Mouse (Mus musculus) CH12.LX (cell line): ENCODE data around the gene Gnptg.

ENCODE experiments used
- CTCF ChIP-seq, 2 experiments: IDR thresholded peaks in 1 of 2; conservative IDR thresholded peaks in 1 of 2; 2 replicates each; pipeline ENCODE4 v1.5.1; 2011 to 2012; ENCODE audit warnings: low read depth in 2 of 2, low read length in 2 of 2, improper control_type of control experiment in 1 of 2, inconsistent platforms in 1 of 2, mild to moderate bottlenecking in 1 of 2, moderate library complexity in 1 of 2
- E2F4 ChIP-seq: IDR thresholded peaks from 2 replicates; pipeline ENCODE4 v1.6.1; 2011; ENCODE audit warnings: low read depth, low read length, improper control_type of control experiment; ENCODE audit not compliant: insufficient replicate concordance
- MAFK ChIP-seq: IDR thresholded peaks from 2 replicates; pipeline ENCODE4 v1.6.1; 2011; ENCODE audit warnings: low read length, improper control_type of control experiment; ENCODE audit not compliant: insufficient replicate concordance
- ZMIZ1 ChIP-seq: IDR thresholded peaks from 2 replicates; pipeline ENCODE4 v1.6.1; 2012; ENCODE audit warnings: low read depth, mild to moderate bottlenecking, inconsistent platforms, low read length, improper control_type of control experiment
- ZNF384 ChIP-seq: IDR thresholded peaks from 2 replicates; pipeline ENCODE4 v1.6.1; 2012; ENCODE audit warnings: low read depth, low read length, improper control_type of control experiment, inconsistent platforms

GRCm38 (mm10) chr17:25222951-25223601, 16.8 kb downstream of the Gnptg start:
- TF ChIP-seq ZNF384 (no peak), MAFK (0 out of 2 replicates have a peak, but pooled peaks have one; percentile 35), CTCF (conservative IDR thresholded peaks at IDR 0.05 in 1 of 2, IDR thresholded peaks at IDR 0.05 in 1 of 2; ENCODE audit: low read depth in 2 of 2, low read length in 2 of 2) (no peak), E2F4 (no peak), ZMIZ1 (no peak)
